Mouse (Mus musculus): Measurements from ENCODE around the gene Fam161a.

DNA sequence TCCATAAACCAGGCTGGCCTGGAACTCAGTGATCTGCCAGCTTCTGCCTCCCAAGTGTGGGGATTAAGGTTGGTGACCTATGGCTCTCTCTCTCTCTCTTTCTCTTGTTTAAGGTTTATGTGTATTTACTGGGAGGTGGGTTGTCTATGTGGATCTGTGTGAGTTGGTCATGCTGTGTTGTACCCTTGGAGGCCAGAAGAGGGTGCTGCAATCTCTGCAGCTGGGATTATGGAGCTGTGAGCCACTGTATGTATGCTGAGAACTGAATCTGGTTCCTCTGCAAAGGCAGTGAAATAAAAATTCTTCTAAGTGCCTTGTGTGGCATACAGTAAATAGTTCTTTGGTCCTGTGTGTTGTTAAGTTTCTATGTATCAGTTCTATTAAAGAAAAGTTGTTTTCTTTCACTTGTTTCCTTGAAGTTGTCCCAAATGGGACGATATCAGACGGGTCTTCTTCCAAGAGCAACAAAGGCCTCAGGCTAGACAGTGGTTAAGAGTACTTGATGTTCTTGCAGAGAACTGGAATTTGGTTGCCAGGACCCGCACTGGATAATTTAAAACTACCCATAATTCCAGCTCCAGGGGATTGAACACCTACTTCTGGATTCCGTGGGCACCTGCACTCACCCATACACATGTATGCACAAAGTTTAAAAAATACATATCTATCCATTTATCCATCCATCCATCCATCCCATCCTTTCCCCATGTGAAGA lies 6.4 kb downstream of the Fam161a start:
- TF ChIP-seq EP300 (IDR thresholded peaks at IDR 0.05; ENCODE audit: low read length) (no peak), TCF12 (IDR thresholded peaks at IDR 0.05; ENCODE audit: low read depth, low read length) (no peak), HCFC1 (IDR thresholded peaks at IDR 0.05; ENCODE audit: low read depth, low read length) (no peak), MAX (IDR thresholded peaks at IDR 0.05; ENCODE audit: low read length) (no peak), POLR2A (IDR thresholded peaks at IDR 0.05; ENCODE audit: low read depth, low read length) (no peak), E2F4 (IDR thresholded peaks at IDR 0.05; ENCODE audit: insufficient replicate concordance, low read depth, low read length) (no peak), CTCF (conservative IDR thresholded peaks at IDR 0.05 in 1 of 2, IDR thresholded peaks at IDR 0.05 in 1 of 2; ENCODE audit: low read depth in 2 of 2, low read length in 2 of 2) (peak; percentile 30 to 69; a peak in 3 of 4 replicates), USF2 (conservative IDR thresholded peaks at IDR 0.05; ENCODE audit: low read depth, low read length) (no peak), POLR2AphosphoS2 (IDR thresholded peaks at IDR 0.05; ENCODE audit: low read depth, low read length) (no peak)

All from CH12.LX (cell line).